Mouse (Mus musculus) c-Kit-negative CD71-positive TER-119-positive erythroid progenitor cells, embryonic 14.5 days (primary cell): ENCODE data around the gene Ccm2.
A peak's percentile ranks its signal among the peaks of the same experiment; 100 is the strongest.
"Not testable (repeated sequence)": the region's sequence is repeated elsewhere in the genome, so short reads cannot be mapped to it uniquely, and the experiment has no call there.

ENCODE experiments used
- DNase-seq: peaks from one replicate; pipeline ENCODE4 v3.0.0-alpha.2; 2013; ENCODE audit warnings: low read depth, low spot score

Gene Ccm2

DNA sequence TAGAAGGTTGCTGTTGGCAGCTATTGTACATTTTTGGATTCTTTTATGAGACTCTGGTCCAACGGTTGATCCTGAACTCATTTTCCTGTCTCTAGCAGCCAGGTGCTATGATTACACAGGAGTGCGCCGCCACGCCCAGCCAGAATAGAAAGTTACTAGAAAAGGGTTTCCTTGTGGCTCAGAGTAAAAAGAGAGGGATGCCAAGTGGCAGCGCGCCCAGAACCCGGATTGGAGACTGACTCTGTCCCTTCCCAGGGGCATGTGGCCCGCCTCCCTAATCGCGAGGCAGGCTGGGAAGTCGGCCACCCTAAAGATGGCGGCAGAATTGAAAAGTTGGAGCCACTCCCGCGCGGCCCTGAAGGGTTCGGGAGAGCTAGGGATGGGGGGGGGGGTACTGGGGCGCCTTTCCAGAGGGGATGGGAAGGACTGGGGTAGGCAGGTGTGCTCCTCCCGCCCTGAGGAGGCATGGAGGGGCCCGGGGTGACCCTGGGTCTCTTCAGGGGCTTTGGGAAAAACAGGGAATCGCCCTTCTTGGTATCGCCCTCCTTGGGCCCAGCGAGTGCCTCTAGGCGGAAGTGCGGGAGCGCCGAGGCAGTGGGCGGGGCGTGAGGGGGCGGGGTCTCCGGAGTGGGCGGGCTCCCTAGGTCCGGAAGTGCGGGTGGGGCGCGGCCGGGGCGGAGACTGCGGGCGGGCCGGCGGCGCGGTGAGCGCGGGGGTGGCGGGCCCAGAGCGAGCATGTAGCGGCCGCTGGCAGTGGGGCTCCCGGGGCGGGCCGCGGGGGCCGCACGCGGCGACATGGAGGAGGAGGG lies at the start of gene Ccm2:
TSS of gene Ccm2 (plus strand) at position 683 of the 809 bp plus-strand sequence.
- DNase-seq: peak; percentile 93

DNA sequence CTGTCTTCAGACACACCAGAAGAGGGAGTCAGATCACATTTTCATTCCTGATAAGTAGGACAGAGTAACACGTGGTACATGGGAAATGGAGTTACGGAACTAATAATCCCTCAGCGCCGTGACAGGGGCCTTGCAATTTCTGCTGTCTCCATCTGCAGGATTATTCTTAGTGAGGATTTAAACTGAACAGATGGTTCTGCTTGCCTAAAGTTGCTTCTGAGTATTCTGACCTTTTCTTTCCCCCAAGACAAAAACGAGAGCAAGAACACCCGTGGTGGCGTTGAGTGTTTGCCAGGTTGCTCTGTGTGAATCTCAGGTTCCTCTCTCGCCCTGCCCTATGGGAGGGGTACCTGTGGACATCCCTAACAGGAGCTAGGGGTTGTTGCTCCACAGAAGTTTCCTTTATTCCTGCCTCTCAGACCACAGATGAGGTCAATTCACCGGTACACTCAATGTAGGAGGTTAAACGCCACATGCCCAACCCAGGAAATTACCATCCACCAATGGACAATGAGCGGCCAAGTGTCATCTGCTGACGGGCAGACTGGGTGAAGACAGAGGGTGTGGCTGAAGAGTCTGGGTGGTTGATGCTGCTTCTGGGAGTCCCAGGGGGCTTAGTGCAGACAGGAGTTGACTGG lies 49.3 kb upstream of the Ccm2 start:
- no peak for DNase-seq

- no peak for DNase-seq
Observed at GRCm38 (mm10) chr11:6502506-6502905, 44.2 kb upstream of the Ccm2 start.

DNA sequence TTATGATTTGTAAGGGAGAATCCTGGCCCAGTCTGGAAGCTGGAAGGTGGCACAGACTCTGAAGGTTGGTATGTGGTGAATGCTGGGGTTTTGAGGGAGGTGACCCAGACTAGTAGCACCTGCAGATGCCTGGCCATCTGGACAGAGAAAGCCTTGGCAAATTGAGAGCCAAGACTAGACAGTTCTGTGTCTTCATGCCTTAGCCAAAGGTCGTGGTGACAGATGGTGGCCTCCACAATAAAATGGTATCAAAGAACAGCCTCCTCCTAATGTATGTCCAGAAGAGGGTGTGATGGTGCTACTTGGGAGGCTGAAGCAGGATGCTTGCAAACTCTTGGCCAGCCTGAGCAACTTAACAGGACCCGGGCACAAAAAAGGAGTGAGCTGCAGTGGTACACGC lies 42.5 kb upstream of the Ccm2 start:
- DNase-seq: no peak

DNA sequence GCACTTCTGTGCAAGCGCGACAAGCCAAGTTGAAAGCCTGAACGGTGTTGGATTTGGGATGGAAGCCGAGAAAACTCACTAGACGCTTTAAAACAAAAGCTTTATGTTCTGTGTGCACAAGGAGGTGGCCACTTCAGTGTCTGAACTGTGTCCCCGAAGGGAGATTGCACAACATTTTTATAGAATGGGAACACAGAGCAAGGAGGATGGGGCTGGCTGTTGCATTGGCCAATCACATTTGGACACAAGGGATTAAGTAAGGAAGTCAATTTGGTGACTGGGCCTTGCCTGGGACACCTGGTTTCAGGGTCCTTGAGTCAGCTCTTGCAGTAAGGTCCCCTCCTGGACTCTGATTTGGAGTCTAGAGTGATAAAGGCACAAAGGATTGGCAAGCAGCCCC lies 42.0 kb upstream of the Ccm2 start:
- no peak for DNase-seq

DNA sequence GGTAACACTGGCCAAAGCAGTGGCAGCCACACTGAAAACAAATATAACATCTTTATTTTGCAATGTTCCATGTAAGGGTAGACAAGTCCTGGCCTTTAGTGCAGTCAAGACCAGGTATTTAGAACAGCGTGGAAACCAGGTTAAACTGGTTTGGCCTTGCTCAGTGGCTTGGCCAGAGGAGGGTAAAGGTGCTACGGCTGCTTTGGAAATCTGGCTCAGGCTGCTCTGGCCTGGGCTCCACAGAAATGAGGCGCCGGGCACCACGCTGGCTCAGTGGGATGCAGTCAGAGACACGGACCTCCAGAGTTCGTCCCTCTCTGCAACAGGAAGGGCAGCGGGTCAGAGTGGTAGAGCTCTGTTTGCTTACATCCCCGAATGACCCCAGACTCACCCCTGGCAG lies 40.2 kb upstream of the Ccm2 start:
- no peak for DNase-seq

DNA sequence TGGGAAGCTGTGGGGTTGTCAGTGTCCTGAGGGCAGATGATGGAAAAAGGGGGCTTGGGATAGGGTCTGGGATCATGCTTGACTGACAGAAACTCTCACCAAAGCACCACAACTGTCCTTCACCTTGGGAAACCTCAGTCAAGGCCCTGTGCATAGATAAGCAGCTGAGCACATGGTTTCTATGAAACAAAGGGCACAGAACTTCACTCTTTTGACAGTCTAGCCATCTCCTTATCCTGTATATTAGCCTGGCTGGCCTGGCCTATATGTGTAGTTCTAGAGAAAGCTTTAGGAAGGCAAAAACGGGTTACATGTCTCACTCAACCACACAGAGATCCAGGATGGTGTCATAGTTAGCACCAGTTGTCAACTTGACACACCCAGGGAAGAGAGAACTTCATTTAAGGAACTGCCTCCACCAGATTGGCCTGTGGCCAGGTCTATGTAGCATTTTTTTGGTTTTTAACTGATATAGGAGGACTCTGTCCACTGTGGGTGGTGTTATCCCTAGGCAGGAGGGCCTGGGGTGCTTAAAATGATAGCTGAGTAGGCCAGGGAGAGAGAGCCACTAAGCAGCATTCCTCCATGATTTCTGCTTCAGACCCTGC lies 38.3 kb upstream of the Ccm2 start:
- DNase-seq: no peak

- no peak for DNase-seq
Observed at GRCm38 (mm10) chr11:6514837-6515236, 31.9 kb upstream of the Ccm2 start.

DNA sequence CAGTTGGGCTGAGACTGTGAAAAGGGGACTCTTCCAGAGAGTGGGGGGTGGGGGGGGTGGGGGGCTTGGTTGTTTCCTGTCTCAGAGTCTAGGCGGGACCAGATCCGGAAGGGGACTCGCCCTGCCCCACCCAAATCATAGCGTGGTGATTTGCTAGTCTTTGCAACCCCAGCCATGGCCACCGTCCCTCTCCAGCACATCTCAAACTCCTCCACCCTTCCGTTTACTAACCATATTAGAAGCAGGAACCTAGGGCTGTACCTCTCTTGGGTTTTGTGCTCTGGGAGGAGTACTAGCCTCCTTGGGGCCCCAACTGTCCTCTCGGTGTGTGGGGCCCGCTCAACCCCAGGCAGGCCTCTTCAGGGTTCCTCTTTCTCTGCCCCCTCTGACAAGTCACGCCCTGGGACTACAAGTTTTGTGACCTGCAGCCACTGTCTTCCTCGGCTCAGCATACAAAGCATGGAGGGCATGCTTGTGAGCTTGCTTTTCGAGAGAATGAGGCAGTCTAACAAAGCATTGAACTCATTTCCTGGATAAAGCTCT lies 27.1 kb upstream of the Ccm2 start:
- DNase-seq: no peak

DNA sequence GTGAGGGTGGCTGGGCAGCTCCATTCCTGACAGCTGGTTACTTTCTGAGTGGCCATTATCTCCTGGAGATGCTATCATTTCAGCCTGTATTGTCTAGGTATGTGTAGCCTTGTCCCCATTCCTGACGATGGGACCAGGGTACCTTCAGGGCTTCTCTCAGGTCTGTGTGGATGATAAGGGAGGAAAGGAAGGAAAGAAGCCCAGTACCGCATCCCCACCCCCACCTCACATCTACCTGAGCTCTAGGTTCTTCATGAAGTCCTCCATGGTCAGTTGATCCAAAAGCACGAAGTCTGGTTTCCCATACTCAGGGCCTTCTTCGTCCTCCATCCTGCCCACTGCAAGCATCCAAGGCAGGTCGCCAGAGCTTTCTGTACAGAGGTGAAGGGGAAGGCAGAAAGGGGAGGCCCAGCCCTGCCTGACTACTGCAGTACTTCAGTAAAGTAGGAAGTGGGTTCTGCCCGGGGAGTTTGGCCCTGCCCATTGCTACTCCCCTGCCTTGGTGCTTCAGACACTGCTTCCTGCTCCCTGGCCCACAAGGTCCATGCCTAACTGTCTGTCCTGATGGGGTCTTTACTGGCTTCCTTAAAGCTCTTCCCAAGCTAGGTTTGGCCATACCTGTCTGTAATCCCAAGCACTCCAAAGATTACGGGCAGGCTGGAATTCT lies 26.0 kb upstream of the Ccm2 start, which contains the start of gene Myo1g:
TSS of gene Myo1g (minus strand) at position 459 of the 667 bp plus-strand sequence.
- DNase-seq: no peak

DNA sequence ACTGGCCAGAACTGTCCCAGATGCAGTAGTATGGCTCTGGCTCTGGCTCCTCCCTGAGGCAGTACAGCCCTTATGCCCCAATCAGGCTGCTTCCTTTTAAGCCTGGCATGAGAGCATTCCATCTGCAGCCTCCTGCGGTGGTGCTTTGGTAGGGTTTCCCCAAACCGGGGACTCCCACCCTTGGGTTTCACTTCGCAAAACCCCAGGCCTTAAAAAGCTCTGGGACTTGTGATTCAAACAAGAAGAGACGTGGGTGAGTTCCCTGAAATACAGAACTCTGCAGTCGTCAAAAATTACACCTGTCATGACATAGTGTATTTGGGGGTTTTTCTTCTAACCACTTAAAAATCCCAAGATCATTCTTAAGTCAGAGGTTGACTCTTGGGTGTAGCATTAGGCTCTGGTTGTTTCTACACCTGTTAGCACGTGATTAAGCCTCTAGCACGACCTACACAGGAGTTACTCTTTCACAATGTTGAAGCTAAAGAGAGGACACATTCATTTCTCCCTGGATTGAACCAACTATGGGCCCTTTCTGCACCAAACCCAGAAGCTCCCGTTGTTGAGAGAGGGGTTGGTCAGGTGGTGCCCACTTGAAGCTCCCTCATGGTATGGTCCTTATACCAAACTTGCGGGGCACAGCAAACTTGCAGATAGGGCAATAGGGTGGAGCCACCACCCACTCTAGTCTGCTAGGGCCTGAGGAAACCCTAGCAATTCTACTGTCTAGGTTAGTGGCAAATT lies 23.7 kb upstream of the Ccm2 start:
- no peak for DNase-seq

DNA sequence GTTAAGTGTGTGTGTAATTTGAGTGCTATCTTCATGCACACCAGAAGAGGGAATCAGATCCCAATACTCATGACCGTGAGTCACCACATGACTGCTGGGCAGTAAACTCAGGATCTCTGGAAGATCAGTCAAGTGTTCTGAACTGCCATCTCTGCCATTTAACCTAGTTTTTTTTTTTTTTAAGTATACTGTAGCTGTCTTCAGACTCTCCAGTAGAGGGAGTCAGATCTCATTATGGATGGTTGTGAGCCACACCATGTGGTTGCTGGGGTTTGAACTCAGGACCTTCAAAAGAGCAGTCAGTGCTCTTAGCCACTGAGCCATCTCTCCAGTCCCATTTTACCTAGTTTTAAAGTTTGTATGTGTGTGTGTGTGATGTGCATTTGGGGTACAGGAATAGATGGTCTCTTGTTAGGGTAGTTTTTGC lies 23.0 kb upstream of the Ccm2 start:
- no peak for DNase-seq

- DNase-seq: no peak
Observed at GRCm38 (mm10) chr11:6524165-6524879, 22.4 kb upstream of the Ccm2 start.

DNA sequence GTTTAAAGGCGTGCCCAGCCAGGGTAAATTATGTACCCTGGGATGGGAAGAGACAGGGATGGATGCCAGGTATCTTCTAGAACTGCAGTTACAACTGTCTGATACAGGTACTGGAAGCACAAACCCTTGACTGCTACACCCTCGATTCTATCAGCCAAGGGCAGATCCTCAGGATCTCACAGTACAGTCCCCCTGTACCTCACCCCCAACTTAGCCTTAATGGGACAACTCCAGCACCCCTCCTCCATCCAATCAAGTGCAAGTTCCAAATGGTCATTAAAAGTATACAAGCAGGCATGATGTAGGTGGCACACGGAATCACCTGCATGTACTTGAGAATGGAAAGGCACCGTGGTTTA lies 21.8 kb upstream of the Ccm2 start:
- DNase-seq: no peak

- DNase-seq: no peak
Observed at GRCm38 (mm10) chr11:6525241-6525640, 21.4 kb upstream of the Ccm2 start.

DNA sequence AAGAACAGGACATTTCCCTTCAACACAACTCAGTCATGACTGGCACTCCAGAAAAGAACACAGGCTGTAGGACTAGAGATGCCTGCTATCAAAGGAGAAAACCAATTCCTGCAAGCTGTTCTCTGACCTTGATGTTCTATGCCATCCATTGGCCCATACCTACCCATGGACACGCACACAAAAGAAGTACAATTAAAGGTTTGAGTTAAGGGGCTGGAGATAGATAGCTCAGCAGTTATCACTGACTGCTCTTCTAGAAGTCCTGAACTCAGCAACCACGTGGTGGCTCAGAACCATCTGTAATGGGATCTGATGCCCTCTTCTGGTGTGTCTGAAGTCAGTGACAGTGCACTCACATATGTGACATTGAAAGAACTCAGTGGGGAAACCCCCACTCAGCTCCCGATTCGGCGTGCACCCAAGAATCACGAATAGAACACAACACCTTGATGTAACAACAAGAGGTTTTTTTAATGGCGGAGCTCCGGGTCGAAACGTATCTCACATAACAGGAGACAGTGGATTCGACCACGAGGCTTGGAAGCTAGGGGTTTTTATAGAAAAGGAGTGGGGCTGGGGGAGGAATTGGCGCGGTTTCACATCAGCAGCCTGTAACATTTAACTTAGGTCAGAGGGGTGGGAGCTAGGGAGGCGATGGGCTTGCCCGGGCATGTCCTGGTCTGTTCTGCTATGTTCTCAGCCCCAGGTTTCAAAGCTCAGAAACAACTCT lies 20.0 kb upstream of the Ccm2 start:
- not testable (repeated sequence) for DNase-seq

- no peak for DNase-seq
Observed at GRCm38 (mm10) chr11:6527256-6528185, 19.2 kb upstream of the Ccm2 start.

- DNase-seq: peak; percentile 98
Observed at GRCm38 (mm10) chr11:6528186-6529006, 18.3 kb upstream of the Ccm2 start.
